Comparison of ENCODE assay signal across 8 mouse cellular contexts in the genomic region with DNA sequence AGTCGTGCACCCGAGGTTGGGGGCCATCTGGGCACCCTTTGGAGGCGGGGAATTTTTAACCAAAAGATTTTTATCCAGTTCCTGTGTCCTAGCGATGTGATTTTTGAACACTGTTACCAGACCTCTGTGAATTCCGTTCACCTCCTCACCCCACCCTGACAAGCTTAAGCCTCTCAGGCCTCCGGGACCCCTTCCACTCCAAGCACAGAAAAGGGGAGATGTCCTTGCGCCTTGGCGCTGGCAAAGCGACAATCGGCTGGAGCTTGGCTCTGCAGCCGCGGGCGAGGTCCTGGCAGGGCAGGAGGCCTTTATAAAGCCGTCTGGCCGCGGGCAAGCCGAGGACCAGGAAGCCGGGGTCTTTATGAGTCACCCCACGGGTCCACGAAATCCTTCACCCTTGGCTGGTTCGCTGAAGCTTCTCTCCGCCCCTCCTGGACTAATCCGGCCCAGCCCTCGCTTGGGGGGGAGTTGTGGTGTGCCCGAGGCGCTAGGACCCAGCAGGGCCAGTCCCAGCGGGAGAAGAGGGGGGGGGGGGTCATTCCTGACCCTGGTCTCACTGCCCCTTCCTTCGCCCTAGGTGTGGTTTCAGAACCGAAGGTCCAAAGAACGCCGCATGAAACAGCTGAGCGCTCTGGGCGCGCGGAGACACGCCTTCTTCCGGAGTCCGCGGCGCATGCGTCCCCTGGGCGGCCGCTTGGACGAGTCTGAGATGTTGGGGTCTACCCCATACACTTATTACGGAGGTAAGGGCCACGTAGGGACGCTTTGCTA. TPM values are rescaled to one million over a fixed set of nuclear protein-coding genes. Genes with fewer than 3 reads are reported as not detected.
DNase-seq lines count a peak whose midpoint lies in the region; ATAC-seq and TF ChIP-seq lines count a peak whose summit lies in the region.

No protein-coding gene starts in this region.

- no peak overlapping the region for H3K27ac ChIP-seq in heart, embryonic 13.5 days (replicated peaks)
- H3K27ac ChIP-seq in embryonic facial prominence, embryonic 12.5 days = no peak overlapping the region
- no peak overlapping the region for H3K27ac ChIP-seq in kidney, embryonic 14.5 days (ENCODE audit: low read depth, low read length)
- H3K27ac ChIP-seq in neural tube, embryonic 11.5 days (ENCODE audit: low read depth, low read length) = peak overlapping the region; percentile 51; the same call in 1 of the 2 replicates
- H3K27ac ChIP-seq in thymus, adult 2 months (ENCODE audit: control insufficient read depth, insufficient read depth, low read length) = no peak overlapping the region

- no peak for ATAC-seq in heart, embryonic 13.5 days (ENCODE audit: extremely low read depth, insufficient number of reproducible peaks, low FRiP score, low TSS enrichment)
- ATAC-seq in embryonic facial prominence, embryonic 12.5 days (ENCODE audit: insufficient number of reproducible peaks, insufficient read depth, low FRiP score, low TSS enrichment) = no peak
- no peak for ATAC-seq in kidney, embryonic 14.5 days (ENCODE audit: low FRiP score, low TSS enrichment)
- no peak for ATAC-seq in neural tube, embryonic 11.5 days (ENCODE audit: insufficient read depth, low FRiP score, low TSS enrichment)

- H3K4me2 ChIP-seq in heart, embryonic 13.5 days = peak overlapping the region; percentile 75
- peak overlapping the region; percentile 48 for H3K4me2 ChIP-seq in embryonic facial prominence, embryonic 12.5 days (replicated peaks)
- peak overlapping the region; percentile 46 for H3K4me2 ChIP-seq in kidney, embryonic 14.5 days (replicated peaks; ENCODE audit: low read depth, low read length)
- H3K4me2 ChIP-seq in neural tube, embryonic 11.5 days (ENCODE audit: low read depth) = peak overlapping the region; percentile 52

- H3K4me1 ChIP-seq in heart, embryonic 13.5 days = peaks cover 31% of the 10 kb centered on the region
- H3K4me1 ChIP-seq in embryonic facial prominence, embryonic 12.5 days = peaks cover 24% of the 10 kb centered on the region; the same call in 1 of the 2 replicates
- H3K4me1 ChIP-seq in kidney, embryonic 14.5 days (ENCODE audit: control insufficient read depth, insufficient read depth, low read length) = peaks cover 16% of the 10 kb centered on the region; the same call in 1 of the 2 replicates
- peaks cover 18% of the 10 kb centered on the region for H3K4me1 ChIP-seq in neural tube, embryonic 11.5 days (ENCODE audit: control insufficient read depth, insufficient read depth, low read length)
- no peaks in the 10 kb centered on the region for H3K4me1 ChIP-seq in thymus, adult 2 months (replicated peaks; ENCODE audit: control insufficient read depth, insufficient read depth, low read length)

- H3K27me3 ChIP-seq in heart, embryonic 13.5 days (replicated peaks) = peaks cover 99% of the 10 kb centered on the region
- peaks cover 99% of the 10 kb centered on the region for H3K27me3 ChIP-seq in embryonic facial prominence, embryonic 12.5 days
- H3K27me3 ChIP-seq in kidney, embryonic 14.5 days (ENCODE audit: control insufficient read depth, insufficient read depth, low read length) = peaks cover 96% of the 10 kb centered on the region
- H3K27me3 ChIP-seq in neural tube, embryonic 11.5 days (ENCODE audit: control insufficient read depth, insufficient read depth, low read length) = peaks cover 95% of the 10 kb centered on the region
- peaks cover 41% of the 10 kb centered on the region for H3K27me3 ChIP-seq in thymus, adult 2 months (ENCODE audit: control insufficient read depth, insufficient read depth, low read length)

- DNase-seq in heart, postnatal 10 days = no peak
- DNase-seq in neural tube, embryonic 11.5 days (ENCODE audit: low spot score) = peak; percentile 61
- DNase-seq in frontal cortex, postnatal 10 days (ENCODE audit: low spot score in 2 of 2) = no peak
- DNase-seq in right cerebral cortex, adult 18-20 months = no peak
- no peak for DNase-seq in thymus, adult 2 months

- no peak for TF ChIP-seq CTCF in thymus, adult 2 months (IDR thresholded peaks at IDR 0.05; ENCODE audit: borderline replicate concordance, control insufficient read depth, extremely low read depth, insufficient read depth, low read length, poor library complexity)

- no peaks in the 10 kb centered on the region for H3K9me3 ChIP-seq in heart, embryonic 13.5 days
- no peaks in the 10 kb centered on the region for H3K9me3 ChIP-seq in embryonic facial prominence, embryonic 12.5 days
- no peaks in the 10 kb centered on the region for H3K9me3 ChIP-seq in kidney, embryonic 14.5 days (ENCODE audit: control insufficient read depth, low read length)
- H3K9me3 ChIP-seq in neural tube, embryonic 11.5 days (ENCODE audit: control insufficient read depth, low read length) = no peaks in the 10 kb centered on the region

- peak overlapping the region; percentile 52 for H3K4me3 ChIP-seq in heart, embryonic 13.5 days
- peak overlapping the region; percentile 33 for H3K4me3 ChIP-seq in embryonic facial prominence, embryonic 12.5 days
- H3K4me3 ChIP-seq in kidney, embryonic 14.5 days (ENCODE audit: low read length) = peak overlapping the region; percentile 33
- peak overlapping the region; percentile 40 for H3K4me3 ChIP-seq in neural tube, embryonic 11.5 days (ENCODE audit: low read depth, low read length)
- H3K4me3 ChIP-seq in thymus, adult 2 months (ENCODE audit: control insufficient read depth, insufficient read depth, low read length) = no peak overlapping the region

- peak overlapping the region; percentile 34; the same call in 1 of the 2 replicates for H3K9ac ChIP-seq in heart, embryonic 13.5 days
- 0 out of 2 replicates have a peak overlapping the region, but pooled peaks have one; percentile 12 for H3K9ac ChIP-seq in embryonic facial prominence, embryonic 12.5 days
- no peak overlapping the region for H3K9ac ChIP-seq in kidney, embryonic 14.5 days (ENCODE audit: low read depth, low read length)
- H3K9ac ChIP-seq in neural tube, embryonic 11.5 days (ENCODE audit: low read length) = peak overlapping the region; percentile 67

- H3K36me3 ChIP-seq in heart, embryonic 13.5 days = no peaks in the 10 kb centered on the region
- no peaks in the 10 kb centered on the region for H3K36me3 ChIP-seq in embryonic facial prominence, embryonic 12.5 days
- no peaks in the 10 kb centered on the region for H3K36me3 ChIP-seq in kidney, embryonic 14.5 days (ENCODE audit: control insufficient read depth, insufficient read depth, low read length)
- H3K36me3 ChIP-seq in neural tube, embryonic 11.5 days (ENCODE audit: control insufficient read depth, insufficient read depth, low read length) = no peaks in the 10 kb centered on the region
- no peaks in the 10 kb centered on the region for H3K36me3 ChIP-seq in thymus, adult 2 months (ENCODE audit: control insufficient read depth, insufficient read depth, low read length)

- no peak for TF ChIP-seq POLR2A in thymus, adult 2 months (IDR thresholded peaks at IDR 0.05; ENCODE audit: control insufficient read depth, extremely low read depth, insufficient read depth, low read length, poor library complexity)

- under 1% methylated on average over 46 of the region's 47 CpGs for WGBS in heart, embryonic 13.5 days
- WGBS in embryonic facial prominence, embryonic 12.5 days = under 1% methylated on average over 46 of the region's 47 CpGs
- under 1% methylated on average over 46 of the region's 47 CpGs for WGBS in kidney, embryonic 14.5 days
- WGBS in neural tube, embryonic 11.5 days = under 1% methylated on average over 46 of the region's 47 CpGs
- 4% methylated on average over 47 of the region's 47 CpGs for WGBS in thymus, adult 2 months

- intact Hi-C loops in heart, postnatal 10 days (cut with DNase I) = no loop called here

RNA-seq across cellular contexts. Expression of a gene that starts 4.4 kb away (rescaled TPM):
- polyA plus RNA-seq in heart, embryonic 13.5 days (2015; fragmentation: Nextera tagmentation; extraction: Ambion mirVana) = not detected in 2 replicates
- total RNA-seq in heart, postnatal 10 days (2021) = not detected
- polyA plus RNA-seq in embryonic facial prominence, embryonic 12.5 days (2016; fragmentation: Nextera tagmentation; extraction: Ambion mirVana) = 0.96 and 1.9 TPM in 2 replicates
- not detected in 2 replicates for polyA plus RNA-seq in kidney, embryonic 14.5 days (2014; fragmentation: Nextera tagmentation; extraction: Ambion mirVana)
- polyA plus RNA-seq in neural tube, embryonic 11.5 days (2014; fragmentation: Nextera tagmentation; extraction: Ambion mirVana) = 29.9 and 31.2 TPM in 2 replicates
- 0.03 and 0.23 TPM in 2 replicates for polyA plus RNA-seq in thymus, adult 2 months (2012; rRNA removed)

RNA-seq across cellular contexts. Expression of a gene that starts 36.7 kb away (rescaled TPM):
- polyA plus RNA-seq in heart, embryonic 13.5 days (2015; fragmentation: Nextera tagmentation; extraction: Ambion mirVana) = 10.9 and 11.3 TPM in 2 replicates
- 10 to 100 TPM in 1 of 2 experiments, 1 to 10 TPM in 1; 9.1 to 11.2 TPM for total RNA-seq in heart, postnatal 10 days (2021)
- 3.5 and 4.4 TPM in 2 replicates for polyA plus RNA-seq in embryonic facial prominence, embryonic 12.5 days (2016; fragmentation: Nextera tagmentation; extraction: Ambion mirVana)
- 10.5 and 12.5 TPM in 2 replicates for polyA plus RNA-seq in kidney, embryonic 14.5 days (2014; fragmentation: Nextera tagmentation; extraction: Ambion mirVana)
- polyA plus RNA-seq in neural tube, embryonic 11.5 days (2014; fragmentation: Nextera tagmentation; extraction: Ambion mirVana) = 5.3 and 5.9 TPM in 2 replicates
- polyA plus RNA-seq in thymus, adult 2 months (2012; rRNA removed) = 1.8 and 2.5 TPM in 2 replicates

RNA-seq across cellular contexts. Expression of a gene that starts 40.4 kb away (rescaled TPM):
- polyA plus RNA-seq in heart, embryonic 13.5 days (2015; fragmentation: Nextera tagmentation; extraction: Ambion mirVana) = 0.25 TPM in 1 of 2 replicates, not detected in the other
- not detected for total RNA-seq in heart, postnatal 10 days (2021)
- not detected in 2 replicates for polyA plus RNA-seq in embryonic facial prominence, embryonic 12.5 days (2016; fragmentation: Nextera tagmentation; extraction: Ambion mirVana)
- polyA plus RNA-seq in kidney, embryonic 14.5 days (2014; fragmentation: Nextera tagmentation; extraction: Ambion mirVana) = not detected in 2 replicates
- not detected in 2 replicates for polyA plus RNA-seq in neural tube, embryonic 11.5 days (2014; fragmentation: Nextera tagmentation; extraction: Ambion mirVana)
- 0.65 and 0.75 TPM in 2 replicates for polyA plus RNA-seq in thymus, adult 2 months (2012; rRNA removed)

Comparison
In these comparisons a context has a peak if more than half of its experiments do, and no peak if none do; other contexts are left out.
1. RNA of a gene that starts 4.4 kb away (polyA plus RNA-seq): 29.9 to 31.2 TPM in neural tube, embryonic 11.5 days; 0.96 to 1.9 TPM in embryonic facial prominence, embryonic 12.5 days, 0.03 to 0.23 TPM in thymus, adult 2 months, not detected in heart, embryonic 13.5 days and not detected in kidney, embryonic 14.5 days; every median in the first group is over 10 times any median in the second.
2. Peak in every context shown above with its lines, with median percentiles within 50 percentile points of each other: H3K4me2 ChIP-seq.